Mouse (Mus musculus) B cell, adult (primary cell): ENCODE results near the gene Olfr1137. TPM values are rescaled to one million over a fixed set of nuclear protein-coding genes. Genes with fewer than 3 reads are reported as not detected.

Experiments used
- total RNA-seq: library from RNA; stranded (reverse); gene quantifications from 4 replicates; pipeline ENCODE4 v1.2.4, GENCODE M21; 2023; ENCODE audit not compliant: inconsistent age

Olfr1137 gene
- not detected in 4 replicates for total RNA-seq

DNA sequence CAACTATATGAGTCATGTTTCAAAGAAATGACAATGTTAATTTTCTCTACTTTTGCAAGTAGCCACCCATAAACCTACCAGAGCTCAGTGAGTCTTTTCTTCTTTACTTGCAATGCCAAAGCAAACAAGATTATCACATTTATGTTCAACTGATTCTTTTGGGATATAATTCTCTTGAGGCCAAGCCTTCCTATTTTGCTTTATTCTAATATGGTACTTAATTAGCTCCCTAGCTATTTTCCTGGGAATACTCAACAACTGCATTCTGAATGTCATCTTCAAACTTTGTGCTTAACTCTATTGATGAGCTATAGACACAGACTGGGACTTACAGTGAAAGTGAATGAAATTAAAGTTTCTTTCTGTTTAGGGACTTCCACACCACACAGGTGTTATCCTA lies at the start of gene Olfr1137:
Olfr1137 (minus strand) TSS at position 101 of the 400 bp plus-strand sequence.

DNA sequence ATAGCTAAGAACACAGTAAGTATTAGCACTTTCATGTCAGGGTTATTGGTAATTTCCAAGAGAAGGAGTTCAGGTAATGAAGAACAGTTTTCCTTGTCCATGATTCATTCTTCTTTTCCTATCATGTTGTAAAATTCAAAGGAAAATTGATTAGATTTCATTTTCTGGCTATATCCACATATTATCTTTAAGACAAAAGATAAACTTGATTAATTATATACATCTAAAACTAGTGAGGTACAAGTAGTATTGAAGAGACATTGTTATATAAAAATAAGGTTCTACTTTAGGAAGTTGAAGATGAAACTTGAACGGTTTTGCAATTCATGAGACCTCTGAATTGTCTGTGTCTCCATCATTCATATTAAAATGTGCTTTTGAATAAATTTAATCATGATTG lies 40.9 kb upstream of the Olfr1137 start, which contains the start of gene Olfr1141:
Olfr1141 (minus strand) TSS at position 101 of the 400 bp plus-strand sequence.

DNA sequence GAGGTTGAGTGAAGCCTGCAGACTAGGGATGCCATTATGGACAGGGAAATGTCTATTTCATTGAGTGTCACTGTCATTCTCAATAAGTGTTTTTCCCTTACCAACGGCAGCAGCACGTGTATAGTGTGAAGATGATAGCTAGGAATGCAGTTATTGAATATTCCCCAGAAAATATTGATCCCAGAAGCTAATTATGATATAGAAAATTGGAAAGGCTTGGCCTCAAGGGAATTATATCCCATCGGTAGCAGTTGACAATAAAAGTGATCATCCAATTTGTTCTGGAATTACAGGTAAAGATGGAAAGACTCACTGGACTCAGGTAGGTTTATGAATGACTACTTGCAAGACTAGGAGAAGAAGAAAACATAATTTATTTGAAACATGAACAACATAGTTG lies 30.5 kb upstream of the Olfr1137 start, which contains the start of gene Olfr1140:
Olfr1140 (plus strand) TSS at position 301 of the 400 bp plus-strand sequence.

DNA sequence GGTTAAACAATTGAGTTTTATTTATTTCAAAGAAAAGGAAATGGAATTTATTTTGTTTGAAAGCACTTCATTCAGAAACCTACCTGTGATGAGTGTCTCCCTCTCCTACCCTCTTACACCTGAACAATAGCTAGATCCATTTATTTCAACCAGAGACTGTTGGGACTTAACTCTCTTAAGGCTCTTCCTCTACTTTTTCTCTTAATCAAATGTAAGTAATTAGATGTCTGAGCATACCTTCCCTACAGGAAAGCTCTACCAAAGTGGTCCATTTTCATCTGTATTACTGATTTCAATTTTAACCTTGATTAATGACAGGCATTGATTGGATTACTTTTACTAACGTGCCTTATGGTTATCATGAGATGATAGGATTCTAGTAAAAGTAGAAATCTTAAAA lies 26.9 kb upstream of the Olfr1137 start, which contains the start of gene Olfr1138:
Olfr1138 (minus strand) TSS at position 101 of the 400 bp plus-strand sequence.

DNA sequence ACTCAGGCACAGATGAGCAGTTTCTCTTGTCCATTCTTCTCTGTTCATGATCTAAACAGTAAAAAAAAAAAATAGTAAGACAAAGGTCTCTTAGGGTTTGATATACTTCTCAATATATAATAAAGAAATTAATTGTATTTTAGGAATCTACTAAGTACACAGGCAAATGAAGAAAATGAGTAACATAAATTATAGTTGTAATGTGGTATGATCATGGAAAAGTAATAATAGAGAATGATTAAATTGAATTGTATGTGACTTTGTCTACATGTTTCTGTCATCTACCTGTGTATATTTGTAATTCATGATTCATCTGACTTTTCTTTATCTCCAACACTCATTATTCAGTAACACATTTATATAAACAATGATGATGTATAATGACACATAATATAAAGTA lies 19.1 kb downstream of the Olfr1137 start, which contains the start of gene Olfr1136:
Olfr1136 (minus strand) TSS at position 101 of the 400 bp plus-strand sequence.

DNA sequence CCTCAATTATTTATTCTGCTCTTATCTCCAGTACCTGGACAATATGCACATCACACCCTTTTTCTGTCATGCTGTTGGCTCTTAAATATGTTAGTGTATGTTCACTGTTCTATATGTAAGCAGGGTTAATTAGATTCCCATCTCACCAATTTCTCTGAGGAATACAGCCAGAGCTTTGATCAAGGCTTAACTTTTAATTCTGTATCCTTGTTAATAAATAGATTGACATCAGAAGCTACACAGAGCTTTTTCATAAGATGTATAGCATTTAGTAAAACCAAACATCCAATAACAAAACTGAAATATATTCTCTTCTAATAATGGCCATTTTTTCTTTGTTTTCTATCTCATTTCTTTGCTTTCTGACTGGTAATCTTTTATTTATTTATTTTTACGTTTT lies 39.4 kb downstream of the Olfr1137 start, which contains the start of gene Olfr1135:
Olfr1135 (minus strand) TSS at position 101 of the 400 bp plus-strand sequence.

Other genes starting within 250 kb of the Olfr1137 start
- not detected in 4 replicates for gene Pramel7, start 216.1 kb downstream of the Olfr1137 start, total RNA-seq
- not detected in 4 replicates for gene Pramel6, start 206.6 kb downstream of the Olfr1137 start, total RNA-seq
- gene Olfr153, start 181.4 kb downstream of the Olfr1137 start, total RNA-seq, result not detected in 4 replicates
- gene Olfr1128, start 167.6 kb downstream of the Olfr1137 start, total RNA-seq, result not detected in 4 replicates
- not detected in 4 replicates for gene Olfr1129, start 139.3 kb downstream of the Olfr1137 start, total RNA-seq
- gene Olfr1130, start 107.0 kb downstream of the Olfr1137 start, total RNA-seq, result not detected in 4 replicates
- gene Olfr1131, start 86.1 kb downstream of the Olfr1137 start, total RNA-seq, result not detected in 4 replicates
- not detected in 4 replicates for gene Olfr1132, start 75.6 kb downstream of the Olfr1137 start, total RNA-seq
- gene Olfr1133, start 65.8 kb downstream of the Olfr1137 start, total RNA-seq, result not detected in 4 replicates
- not detected in 4 replicates for gene Olfr1134, start 54.7 kb downstream of the Olfr1137 start, total RNA-seq
- gene Olfr1135, start 39.5 kb downstream of the Olfr1137 start, total RNA-seq, result not detected in 4 replicates
- not detected in 4 replicates for gene Olfr1136, start 19.2 kb downstream of the Olfr1137 start, total RNA-seq
- gene Olfr1138, start 26.8 kb upstream of the Olfr1137 start, total RNA-seq, result not detected in 4 replicates
- not detected in 4 replicates for gene Olfr1140, start 30.6 kb upstream of the Olfr1137 start, total RNA-seq
- not detected in 4 replicates for gene Olfr1141, start 40.8 kb upstream of the Olfr1137 start, total RNA-seq
- gene Olfr152, start 66.3 kb upstream of the Olfr1137 start, total RNA-seq, result not detected in 4 replicates
- gene Olfr1143, start 87.4 kb upstream of the Olfr1137 start, total RNA-seq, result not detected in 4 replicates
- gene Olfr1145, start 96.6 kb upstream of the Olfr1137 start, total RNA-seq, result not detected in 4 replicates
- not detected in 4 replicates for gene Olfr1148, start 117.4 kb upstream of the Olfr1137 start, total RNA-seq
- not detected in 4 replicates for gene Olfr1150-ps1, start 130.8 kb upstream of the Olfr1137 start, total RNA-seq
- not detected in 4 replicates for gene Olfr1151, start 142.7 kb upstream of the Olfr1137 start, total RNA-seq
- not detected in 4 replicates for gene Olfr1152, start 153.3 kb upstream of the Olfr1137 start, total RNA-seq
- not detected in 4 replicates for gene Olfr1153, start 181.8 kb upstream of the Olfr1137 start, total RNA-seq
- not detected in 4 replicates for gene Olfr1154, start 192.0 kb upstream of the Olfr1137 start, total RNA-seq
- not detected in 4 replicates for gene Olfr1155, start 232.0 kb upstream of the Olfr1137 start, total RNA-seq
- not detected in 4 replicates for gene Olfr1156, start 239.9 kb upstream of the Olfr1137 start, total RNA-seq